In genomic region chrX:165631227-165631626, GRCm38 (mm10) we compare ENCODE assay signal across 11 mouse cellular contexts.
"Had no signal": no experiment of that assay in that cellular context is flagged by ENCODE, and none has a peak within 500 bp of the region (broad histone marks: within the 10 kb centered on the region; RNA-seq: fewer than 3 reads in every experiment).

No protein-coding gene starts in this region.

- H3K4me3 ChIP-seq: left cerebral cortex, adult 2 months; liver, embryonic 13.5 days; midbrain, embryonic 12.5 days had no signal

- H3K36me3 ChIP-seq: liver, embryonic 13.5 days; midbrain, embryonic 12.5 days had no signal

- H3K4me1 ChIP-seq: liver, embryonic 13.5 days; midbrain, embryonic 12.5 days had no signal

- H3K27me3 ChIP-seq: liver, embryonic 13.5 days; midbrain, embryonic 12.5 days had no signal

- H3K9me3 ChIP-seq: liver, embryonic 13.5 days; midbrain, embryonic 12.5 days had no signal

- DNase-seq: kidney, adult 2 months; layer of hippocampus, postnatal 36 days; liver, embryonic 13.5 days; lung, adult 2 months; lung, postnatal 14 days; lung, postnatal 4 days; thymus, adult 18-20 months; thymus, postnatal 36 days had no signal

- H3K4me2 ChIP-seq: liver, embryonic 13.5 days; midbrain, embryonic 12.5 days had no signal

- H3K9ac ChIP-seq: liver, embryonic 13.5 days; midbrain, embryonic 12.5 days had no signal

- H3K27ac ChIP-seq: kidney, postnatal 0 days; left cerebral cortex, adult 2 months; liver, embryonic 13.5 days; midbrain, embryonic 12.5 days had no signal
